Mouse (Mus musculus): Measurements from ENCODE around the gene Mrtfa. TPM values are rescaled to one million over a fixed set of nuclear protein-coding genes. Genes with fewer than 3 reads are reported as not detected.
"Not testable (repeated sequence)": the region's sequence is repeated elsewhere in the genome, so short reads cannot be mapped to it uniquely, and the experiment has no call there.

Mrtfa gene
- polyA plus RNA-seq (2012; ENCODE audit: insufficient read depth, insufficient read length, missing spikeins): 2.7 and 3.6 TPM in 2 replicates

DNA sequence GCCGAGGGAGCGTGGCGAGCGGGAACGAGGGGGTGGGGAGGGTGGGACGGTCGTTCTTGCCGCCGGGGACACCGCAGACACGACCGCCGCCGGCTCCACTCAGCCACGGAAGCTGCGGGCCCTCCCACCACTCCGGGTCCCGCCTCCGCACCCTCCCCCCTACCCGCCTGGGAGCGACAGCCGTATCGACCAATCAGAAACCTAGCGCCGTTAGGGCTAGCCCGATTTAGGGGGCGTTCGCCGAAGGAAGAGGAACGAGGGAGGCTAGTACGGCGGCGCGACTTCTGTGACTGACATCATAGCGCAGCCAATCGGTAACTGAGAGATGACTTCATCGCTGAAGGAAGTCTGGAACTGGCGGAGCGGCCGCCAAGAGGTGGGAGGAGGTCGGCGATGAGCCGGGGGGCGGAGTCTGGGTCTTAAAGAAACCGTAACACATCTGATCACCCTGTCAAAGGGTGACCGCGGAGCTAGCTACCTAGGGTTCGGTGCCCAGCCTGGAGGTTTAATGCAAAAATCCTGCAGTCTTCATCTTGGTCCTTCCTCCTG lies at the start of gene Mrtfa:
Gene Mrtfa (minus strand): TSS at position 128 of the 549 bp plus-strand sequence.
- Histone ChIP-seq H3K27ac (replicated peaks; ENCODE audit: low read depth, low read length) (peak within 1 kb of the TSS; percentile 83), H3K4me1 (ENCODE audit: control insufficient read depth, insufficient read depth, insufficient read length, low read length) (0 out of 2 replicates have a peak, but pooled peaks cover 2% of the 10 kb centered on the region), H3K4me3 (ENCODE audit: insufficient read depth, low read depth, low read length) (peak within 1 kb of the TSS; percentile 77)

DNA sequence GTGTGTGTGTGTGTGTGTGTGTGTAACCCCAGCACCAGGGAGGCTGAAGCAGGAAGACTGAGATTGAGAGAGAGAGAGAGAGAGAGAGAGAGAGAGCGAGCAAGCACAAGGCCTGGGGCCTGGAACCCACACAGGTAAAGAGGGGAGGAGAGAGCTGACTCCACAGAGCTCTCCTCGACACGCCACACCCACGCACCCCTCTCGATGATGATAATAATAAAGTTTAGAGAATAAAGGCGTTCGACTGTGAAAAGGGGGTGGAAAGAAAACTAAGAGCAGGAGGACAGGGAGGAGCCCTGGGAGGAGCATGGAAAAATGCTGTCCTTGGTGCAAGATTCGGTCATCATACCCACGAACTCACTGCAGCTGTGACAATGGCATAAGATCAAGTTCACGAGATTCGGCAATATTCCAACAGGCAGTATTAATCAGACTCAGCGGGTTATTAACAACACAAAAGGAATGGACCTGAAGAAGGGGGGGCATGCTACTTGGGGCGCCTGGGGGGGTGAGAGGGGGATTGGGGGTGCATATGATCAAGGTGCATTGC lies 49.3 kb upstream of the Mrtfa start:
- Histone ChIP-seq H3K4me1 (ENCODE audit: control insufficient read depth, insufficient read depth, insufficient read length, low read length) (no peaks in the 10 kb centered on the region), H3K27ac (replicated peaks; ENCODE audit: low read depth, low read length) (no peak overlapping the region), H3K4me3 (ENCODE audit: insufficient read depth, low read depth, low read length) (no peak overlapping the region)

DNA sequence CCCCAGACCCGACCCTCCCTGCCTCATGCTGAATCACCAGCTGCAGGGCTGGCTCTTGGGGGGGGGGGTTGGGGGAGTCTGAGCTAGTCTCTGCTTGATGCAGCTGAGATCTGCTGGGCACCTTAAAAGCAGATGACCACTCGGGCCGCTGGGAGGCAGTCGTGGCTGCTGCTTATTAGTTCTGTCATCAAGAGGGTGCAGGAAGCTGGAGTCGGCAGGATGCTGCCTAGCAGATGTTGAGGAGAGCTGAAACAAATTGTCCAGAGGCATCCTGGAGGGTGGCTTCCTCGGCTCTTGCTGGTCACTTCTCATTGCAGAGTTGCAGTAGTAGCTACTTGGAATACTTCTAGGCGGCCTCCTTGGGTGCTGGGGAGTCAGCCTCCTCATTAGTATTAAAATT lies 48.7 kb upstream of the Mrtfa start:
- H3K27ac ChIP-seq (replicated peaks; ENCODE audit: low read depth, low read length): no peak overlapping the region
- H3K4me3 ChIP-seq (ENCODE audit: insufficient read depth, low read depth, low read length): no peak overlapping the region
- no peaks in the 10 kb centered on the region for H3K4me1 ChIP-seq (ENCODE audit: control insufficient read depth, insufficient read depth, insufficient read length, low read length)

DNA sequence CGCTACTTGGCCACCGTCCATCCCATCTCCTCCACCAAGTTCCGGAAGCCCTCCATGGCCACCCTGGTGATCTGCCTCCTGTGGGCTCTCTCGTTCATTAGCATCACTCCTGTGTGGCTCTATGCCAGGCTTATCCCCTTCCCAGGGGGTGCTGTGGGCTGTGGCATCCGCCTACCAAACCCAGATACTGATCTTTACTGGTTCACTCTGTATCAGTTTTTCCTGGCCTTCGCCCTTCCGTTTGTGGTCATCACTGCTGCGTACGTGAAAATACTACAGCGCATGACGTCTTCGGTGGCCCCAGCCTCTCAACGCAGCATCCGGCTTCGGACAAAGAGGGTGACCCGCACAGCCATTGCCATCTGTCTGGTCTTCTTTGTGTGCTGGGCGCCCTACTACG lies 46.9 kb upstream of the Mrtfa start:
- Histone ChIP-seq H3K27ac (replicated peaks; ENCODE audit: low read depth, low read length) (no peak overlapping the region), H3K4me3 (ENCODE audit: insufficient read depth, low read depth, low read length) (no peak overlapping the region), H3K4me1 (ENCODE audit: control insufficient read depth, insufficient read depth, insufficient read length, low read length) (no peaks in the 10 kb centered on the region)

DNA sequence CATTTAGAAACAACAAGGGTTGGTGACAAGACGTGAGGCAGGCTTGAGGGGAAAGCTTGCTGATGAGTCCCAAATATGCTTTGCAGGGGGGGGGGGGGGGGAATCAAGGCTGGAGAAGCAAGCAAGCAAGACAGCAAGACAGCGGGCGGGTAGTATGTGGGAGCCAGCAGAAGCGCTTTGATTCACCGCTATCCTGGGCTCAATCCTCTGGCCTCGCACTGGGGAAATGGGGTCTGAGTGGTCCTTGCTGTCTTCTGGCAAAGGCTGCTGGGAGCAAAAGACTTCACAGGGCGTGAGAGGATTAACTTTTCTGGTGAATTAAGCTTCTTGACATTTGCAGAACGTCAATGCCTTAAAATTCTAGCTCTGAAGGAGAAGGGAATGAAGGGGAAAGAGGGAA lies 45.5 kb upstream of the Mrtfa start:
- Histone ChIP-seq H3K4me3 (ENCODE audit: insufficient read depth, low read depth, low read length) (no peak overlapping the region), H3K27ac (replicated peaks; ENCODE audit: low read depth, low read length) (no peak overlapping the region), H3K4me1 (ENCODE audit: control insufficient read depth, insufficient read depth, insufficient read length, low read length) (no peaks in the 10 kb centered on the region)

DNA sequence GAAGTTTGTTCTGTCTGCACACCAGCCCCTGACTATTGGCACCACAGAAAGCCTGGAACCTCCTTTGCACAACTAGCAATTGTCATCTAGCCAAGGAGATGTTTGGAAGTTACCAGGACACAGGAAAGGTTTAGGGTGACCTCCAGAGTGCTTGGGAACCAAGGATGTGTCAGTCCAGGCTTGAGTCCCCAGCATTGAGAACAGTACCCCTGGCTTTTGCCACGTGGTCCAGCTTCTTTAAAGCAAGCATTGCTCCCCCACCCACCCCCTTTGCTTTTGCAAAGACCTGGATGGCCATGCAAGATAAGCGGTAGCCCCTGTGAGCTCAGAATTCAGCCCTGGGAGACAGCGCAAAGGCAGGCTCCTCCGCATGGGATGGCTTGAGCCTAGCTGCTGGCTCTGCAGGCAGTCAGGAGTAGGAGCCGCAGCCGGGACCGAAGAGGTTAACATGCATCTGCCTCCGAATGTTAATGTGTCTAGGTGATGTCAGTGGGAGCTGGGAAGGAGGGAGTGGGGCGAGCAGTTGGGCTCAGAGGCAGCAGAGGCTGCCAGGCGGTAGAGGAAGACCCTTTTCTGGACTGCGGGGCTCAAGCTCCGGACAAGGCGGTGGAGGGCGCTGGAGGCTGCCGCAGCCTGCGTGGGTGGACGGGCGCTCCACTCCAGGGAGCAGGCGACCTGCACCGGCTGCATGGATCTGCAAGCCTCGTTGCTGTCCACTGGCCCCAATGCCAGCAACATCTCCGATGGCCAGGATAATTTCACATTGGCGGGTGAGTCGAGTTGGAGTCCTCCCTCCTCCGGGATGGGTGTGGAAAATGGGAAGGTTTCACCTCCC lies 44.7 kb upstream of the Mrtfa start, which contains the start of gene Mchr1:
Gene Mchr1 (plus strand): TSS at position 414 of the 835 bp plus-strand sequence.
- H3K4me1 ChIP-seq (ENCODE audit: control insufficient read depth, insufficient read depth, insufficient read length, low read length): no peaks in the 10 kb centered on the region
- H3K4me3 ChIP-seq (ENCODE audit: insufficient read depth, low read depth, low read length): peak within 1 kb of the TSS; percentile 17; the same call in 1 of the 2 replicates
- no peak within 1 kb of the TSS for H3K27ac ChIP-seq (replicated peaks; ENCODE audit: low read depth, low read length)

DNA sequence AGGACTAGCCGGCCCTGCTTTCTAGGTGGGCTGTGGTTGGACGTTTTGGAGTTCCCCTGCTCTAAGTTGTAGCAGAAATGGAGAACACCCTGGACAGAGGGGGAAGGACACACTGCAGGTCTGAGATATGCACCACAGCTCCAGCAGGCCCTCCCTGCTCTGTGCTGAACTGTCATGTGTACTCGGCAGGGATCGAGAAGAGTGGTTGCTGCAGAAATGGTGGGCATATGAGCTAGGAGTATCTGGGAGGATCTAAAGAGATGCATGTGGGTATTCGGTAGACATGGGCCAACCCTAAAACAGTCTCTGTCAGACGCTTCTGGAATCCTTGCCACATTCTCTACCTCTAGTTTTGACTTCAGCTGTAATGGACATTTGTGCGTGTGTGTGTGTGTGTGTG lies 40.8 kb upstream of the Mrtfa start:
- no peak overlapping the region for H3K4me3 ChIP-seq (ENCODE audit: insufficient read depth, low read depth, low read length)
- no peaks in the 10 kb centered on the region for H3K4me1 ChIP-seq (ENCODE audit: control insufficient read depth, insufficient read depth, insufficient read length, low read length)
- H3K27ac ChIP-seq (replicated peaks; ENCODE audit: low read depth, low read length): no peak overlapping the region

DNA sequence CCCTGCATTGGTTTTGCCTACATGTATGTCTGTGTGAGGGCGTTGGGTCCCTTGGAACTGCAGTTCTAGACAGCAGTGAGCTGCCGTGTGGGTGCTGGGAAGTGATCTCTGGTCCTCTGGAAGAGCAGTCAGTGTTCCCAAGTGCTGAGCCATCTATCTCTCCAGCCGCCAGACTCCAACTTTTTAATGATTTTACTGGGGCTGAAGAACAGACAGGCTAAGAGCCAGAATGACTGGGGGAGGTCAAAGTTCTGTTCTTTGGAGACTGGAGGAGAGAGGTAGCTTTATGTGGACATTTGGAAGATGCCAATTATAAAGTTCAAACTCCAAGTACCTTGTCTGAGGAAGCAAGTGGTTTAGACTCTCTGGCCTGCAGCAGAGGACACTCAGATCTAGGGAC lies 39.2 kb upstream of the Mrtfa start:
- H3K27ac ChIP-seq (replicated peaks; ENCODE audit: low read depth, low read length): no peak overlapping the region
- no peak overlapping the region for H3K4me3 ChIP-seq (ENCODE audit: insufficient read depth, low read depth, low read length)
- no peaks in the 10 kb centered on the region for H3K4me1 ChIP-seq (ENCODE audit: control insufficient read depth, insufficient read depth, insufficient read length, low read length)

DNA sequence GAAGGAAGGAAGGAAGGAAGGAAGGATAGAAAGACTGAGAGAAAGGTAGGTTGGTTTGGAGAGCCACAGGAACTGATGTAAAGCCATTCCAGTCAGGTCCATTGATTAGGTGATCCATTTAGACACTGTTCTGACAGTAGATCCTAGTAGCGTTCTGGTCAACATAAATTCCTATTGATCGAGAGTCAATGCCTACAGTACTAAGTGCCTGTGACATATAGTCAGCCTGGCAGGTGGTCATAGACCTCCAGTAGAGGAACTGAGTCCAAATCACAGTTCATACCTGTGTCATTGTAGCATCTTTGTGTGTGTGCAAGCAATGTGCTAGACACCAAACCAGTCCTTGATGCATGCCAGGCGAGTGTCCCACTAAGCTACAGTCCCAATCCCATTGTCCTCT lies 37.7 kb upstream of the Mrtfa start:
- no peak overlapping the region for H3K27ac ChIP-seq (replicated peaks; ENCODE audit: low read depth, low read length)
- H3K4me1 ChIP-seq (ENCODE audit: control insufficient read depth, insufficient read depth, insufficient read length, low read length): no peaks in the 10 kb centered on the region
- no peak overlapping the region for H3K4me3 ChIP-seq (ENCODE audit: insufficient read depth, low read depth, low read length)

DNA sequence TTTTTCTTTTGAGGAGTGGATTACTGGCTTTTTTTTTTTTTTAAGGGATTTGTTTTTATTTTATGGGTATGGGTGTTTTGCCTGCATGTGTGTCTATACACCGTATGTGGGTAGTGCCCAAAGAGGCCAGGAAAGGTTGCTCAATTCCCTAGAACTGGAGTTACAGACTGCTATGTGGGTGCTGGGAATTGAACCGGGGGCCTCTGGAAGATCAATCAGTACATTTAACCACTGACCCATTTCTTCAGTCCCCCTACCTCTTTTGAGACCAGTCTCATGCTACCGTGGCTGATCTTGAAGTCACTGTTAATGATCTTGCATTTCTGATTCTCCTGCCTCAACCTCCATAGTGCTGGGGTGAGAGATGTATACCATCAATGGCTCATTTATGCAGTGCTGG lies 36.7 kb upstream of the Mrtfa start:
- no peak overlapping the region for H3K4me3 ChIP-seq (ENCODE audit: insufficient read depth, low read depth, low read length)
- H3K4me1 ChIP-seq (ENCODE audit: control insufficient read depth, insufficient read depth, insufficient read length, low read length): no peaks in the 10 kb centered on the region
- no peak overlapping the region for H3K27ac ChIP-seq (replicated peaks; ENCODE audit: low read depth, low read length)

DNA sequence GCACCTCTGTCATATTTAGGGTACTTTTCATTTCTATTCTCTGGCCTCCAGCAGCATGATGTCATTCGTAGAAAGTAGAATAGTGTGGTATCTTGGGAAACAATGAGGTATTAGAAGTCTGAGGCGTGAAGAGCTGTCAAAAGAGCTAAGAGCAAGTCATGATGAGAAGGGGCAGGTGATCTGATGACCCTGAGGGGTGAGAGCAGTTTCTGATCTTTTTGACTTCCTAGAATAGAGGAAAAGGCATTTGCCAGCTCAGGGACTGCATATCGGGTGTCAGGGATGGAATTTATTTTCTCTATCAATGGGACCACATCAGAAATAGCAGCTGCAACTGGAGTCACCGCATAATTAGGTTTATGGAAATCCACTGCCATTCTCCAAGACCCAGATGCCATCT lies 36.2 kb upstream of the Mrtfa start:
- Histone ChIP-seq H3K4me1 (ENCODE audit: control insufficient read depth, insufficient read depth, insufficient read length, low read length) (no peaks in the 10 kb centered on the region), H3K4me3 (ENCODE audit: insufficient read depth, low read depth, low read length) (no peak overlapping the region), H3K27ac (replicated peaks; ENCODE audit: low read depth, low read length) (no peak overlapping the region)

DNA sequence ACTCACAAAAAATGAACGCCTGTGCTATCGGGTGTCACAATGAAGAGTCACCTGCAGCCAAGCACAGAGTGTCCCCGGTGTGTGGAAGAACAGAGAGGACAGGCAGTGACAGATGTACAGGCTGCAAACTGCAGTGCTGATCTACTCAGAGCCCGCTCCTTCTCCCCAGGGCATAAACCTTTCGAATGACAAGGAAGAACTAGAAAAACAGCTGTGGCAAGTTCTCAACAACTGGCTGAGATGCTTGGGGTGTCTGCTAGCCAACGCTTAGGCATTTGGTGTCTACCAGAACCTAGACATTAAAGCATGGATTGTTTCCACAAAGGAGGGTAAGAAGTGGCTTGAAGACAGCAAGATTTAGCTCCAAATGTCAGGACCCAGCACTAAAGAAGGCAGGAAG lies 35.2 kb upstream of the Mrtfa start:
- Histone ChIP-seq H3K27ac (replicated peaks; ENCODE audit: low read depth, low read length) (no peak overlapping the region), H3K4me1 (ENCODE audit: control insufficient read depth, insufficient read depth, insufficient read length, low read length) (no peaks in the 10 kb centered on the region), H3K4me3 (ENCODE audit: insufficient read depth, low read depth, low read length) (no peak overlapping the region)

DNA sequence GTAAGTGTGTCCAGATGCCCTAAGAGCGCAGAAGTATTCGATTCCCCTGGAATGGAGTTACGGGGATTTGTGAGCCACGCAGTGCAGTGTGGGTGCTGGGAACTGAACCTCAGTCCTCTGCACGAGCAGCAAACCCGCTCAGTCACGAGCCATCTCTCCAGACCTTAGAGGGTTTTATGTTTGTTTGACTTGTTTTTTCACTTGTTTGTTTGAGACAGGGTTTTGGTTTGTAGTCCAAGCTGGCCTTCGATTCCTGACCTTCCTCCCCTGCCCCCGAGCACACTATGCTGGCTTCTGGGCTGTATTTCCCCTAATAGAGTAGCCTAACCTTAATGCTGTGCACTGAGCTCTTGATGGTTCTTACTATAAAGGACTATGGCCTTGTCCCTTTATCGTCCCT lies 34.5 kb upstream of the Mrtfa start:
- H3K4me1 ChIP-seq (ENCODE audit: control insufficient read depth, insufficient read depth, insufficient read length, low read length): no peaks in the 10 kb centered on the region
- no peak overlapping the region for H3K27ac ChIP-seq (replicated peaks; ENCODE audit: low read depth, low read length)
- no peak overlapping the region for H3K4me3 ChIP-seq (ENCODE audit: insufficient read depth, low read depth, low read length)

DNA sequence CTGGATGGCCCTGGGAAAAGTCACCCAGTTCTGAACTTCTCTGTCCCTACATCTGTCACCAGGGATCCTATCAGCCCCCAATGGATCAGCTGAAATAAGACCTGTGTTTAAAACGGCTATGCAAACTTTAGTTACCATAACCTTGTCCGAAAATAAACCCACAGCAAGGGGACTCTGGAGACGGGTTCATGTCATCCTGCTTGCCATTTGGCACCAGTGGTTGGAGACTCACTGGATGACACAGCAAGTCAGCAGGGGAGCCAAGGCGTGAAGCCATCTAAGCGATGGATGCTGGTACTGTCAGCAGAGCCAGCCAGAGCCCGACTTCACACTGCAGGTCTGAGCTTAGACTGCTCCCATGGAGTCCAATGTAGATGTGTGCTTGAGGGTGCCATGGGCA lies 30.9 kb upstream of the Mrtfa start:
- Histone ChIP-seq H3K27ac (replicated peaks; ENCODE audit: low read depth, low read length) (no peak overlapping the region), H3K4me3 (ENCODE audit: insufficient read depth, low read depth, low read length) (no peak overlapping the region), H3K4me1 (ENCODE audit: control insufficient read depth, insufficient read depth, insufficient read length, low read length) (no peaks in the 10 kb centered on the region)

DNA sequence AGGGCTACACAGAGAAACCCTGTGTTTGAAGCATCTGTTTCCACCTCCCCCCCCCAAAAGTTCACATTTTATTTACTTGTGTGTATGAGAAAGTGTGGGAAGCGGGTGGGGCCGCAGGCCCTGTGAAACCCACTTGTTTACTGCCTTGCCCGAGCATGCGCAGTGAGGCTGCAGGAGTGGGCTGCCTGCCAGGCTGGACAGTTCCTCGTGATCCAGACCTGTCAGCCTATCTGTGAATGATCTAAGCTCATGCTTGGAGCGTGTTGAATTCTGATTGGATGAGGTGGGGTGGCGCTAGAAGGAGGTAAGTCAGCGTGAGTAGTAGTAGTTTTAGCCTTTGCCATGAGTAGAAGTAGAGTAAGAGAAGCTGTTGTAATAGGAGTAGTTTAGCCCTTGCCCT lies 29.5 kb upstream of the Mrtfa start:
- not testable (repeated sequence) for H3K27ac ChIP-seq (replicated peaks; ENCODE audit: low read depth, low read length); H3K4me1 ChIP-seq (ENCODE audit: control insufficient read depth, insufficient read depth, insufficient read length, low read length); H3K4me3 ChIP-seq (ENCODE audit: insufficient read depth, low read depth, low read length)

DNA sequence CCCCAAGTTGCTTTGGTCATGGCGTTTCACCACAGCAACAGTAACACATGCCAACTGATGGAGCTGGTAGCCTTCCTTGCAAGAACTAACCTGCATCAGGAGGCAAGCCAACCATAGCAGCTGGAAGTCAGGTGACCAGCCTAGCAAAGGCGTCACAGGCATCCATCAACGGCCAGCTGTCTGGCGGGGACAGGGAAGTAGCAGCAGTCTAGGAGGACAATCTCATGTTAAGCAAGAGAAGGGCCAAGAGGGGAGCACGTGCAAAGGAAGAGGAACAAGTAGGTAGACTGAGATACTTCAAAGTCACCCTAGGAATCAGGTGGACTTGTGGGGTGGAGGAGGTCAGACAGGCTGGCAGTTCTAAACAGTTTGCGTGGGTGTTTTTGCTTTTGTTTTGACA lies 28.5 kb upstream of the Mrtfa start:
- no peak overlapping the region for H3K4me3 ChIP-seq (ENCODE audit: insufficient read depth, low read depth, low read length)
- no peaks in the 10 kb centered on the region for H3K4me1 ChIP-seq (ENCODE audit: control insufficient read depth, insufficient read depth, insufficient read length, low read length)
- no peak overlapping the region for H3K27ac ChIP-seq (replicated peaks; ENCODE audit: low read depth, low read length)

Measured in brown adipose tissue, adult 24 weeks (tissue).